Mouse (Mus musculus) spleen, embryonic (tissue): ENCODE results near the gene Zfp605.
"Not testable (repeated sequence)": the region's sequence is repeated elsewhere in the genome, so short reads cannot be mapped to it uniquely, and the experiment has no call there.

Source experiments
- CTCF ChIA-PET: fragments of 350-600 bp; sonication (Branson Sonifier 250); formaldehyde crosslinking; loops from one replicate; lab custom pipeline; 2022; lab: Charles Lee

The Zfp605 gene

DNA sequence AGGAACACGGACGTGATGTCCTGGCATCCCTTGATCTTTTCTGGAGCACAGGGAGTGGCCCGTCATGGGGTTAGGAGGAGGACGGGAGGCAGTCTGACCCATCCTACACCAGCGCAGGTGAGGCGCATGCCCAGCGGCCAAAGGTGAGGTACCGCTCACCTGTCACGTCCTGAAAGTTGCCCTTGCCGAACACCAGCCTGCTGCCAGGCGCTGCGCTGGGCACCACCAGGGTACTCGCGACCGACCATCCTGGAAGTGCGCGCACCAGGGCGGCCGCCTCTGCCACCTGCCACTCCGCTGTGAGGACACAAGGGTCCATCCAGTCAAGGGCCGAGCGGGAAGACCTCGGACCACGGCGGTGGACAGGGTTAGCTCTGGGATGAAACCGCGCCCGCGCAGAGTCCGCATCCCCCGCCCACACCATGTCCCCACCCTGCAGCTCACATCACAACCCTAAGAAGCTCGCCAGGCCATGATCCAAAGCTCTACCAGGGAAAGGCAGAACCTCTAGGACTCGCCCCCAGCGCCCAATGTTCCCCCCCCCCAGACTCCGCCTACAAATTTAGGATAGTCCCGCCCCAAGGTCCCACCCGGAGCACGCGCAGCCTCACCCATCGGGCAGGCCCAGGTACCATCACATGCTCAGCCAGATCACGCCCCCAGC is 2.9 kb upstream of the Zfp605 start:
- CTCF ChIA-PET = interaction anchor here (0.8 to 0.9 kb wide), 2 partner anchors 50 to 549 kb away, joined by 3 to 4 read pairs; no protein-coding TSS in a partner anchor

- CTCF ChIA-PET = interaction anchor here (0.8 to 0.9 kb wide), 2 partner anchors 50 to 549 kb away, joined by 3 to 4 read pairs; no protein-coding TSS in a partner anchor
These were observed 2.1 kb upstream of the Zfp605 start, which contains the start of gene Gtpbp6 for GRCm38 (mm10) chr5:110107581-110108304. Gene Gtpbp6, minus strand, starts transcription at chr5:110108197.

- CTCF ChIA-PET = no interaction called here
These were observed 1.6 kb upstream of the Zfp605 start for GRCm38 (mm10) chr5:110108305-110108628.

- CTCF ChIA-PET = not testable (repeated sequence)
These were observed 12.5 kb downstream of the Zfp605 start for GRCm38 (mm10) chr5:110122380-110122779.

GRCm38 (mm10) chr5:110135293-110136086 is 25.6 kb downstream of the Zfp605 start, which contains the start of gene Chfr:
Gene Chfr, plus strand, starts transcription at chr5:110135842.
- CTCF ChIA-PET = interaction anchor here (0.6 kb wide), 1 partner anchor 98 kb away, joined by 13 read pairs; no protein-coding TSS in a partner anchor

GRCm38 (mm10) chr5:110136087-110136464 is 26.2 kb downstream of the Zfp605 start:
- CTCF ChIA-PET = interaction anchor here (0.6 kb wide), 1 partner anchor 98 kb away, joined by 13 read pairs; no protein-coding TSS in a partner anchor

GRCm38 (mm10) chr5:110137816-110138215 is 27.9 kb downstream of the Zfp605 start:
- CTCF ChIA-PET = no interaction called here

GRCm38 (mm10) chr5:110139325-110139724 is 29.4 kb downstream of the Zfp605 start:
- CTCF ChIA-PET = no interaction called here

- CTCF ChIA-PET = no interaction called here
These were observed 30.5 kb downstream of the Zfp605 start for GRCm38 (mm10) chr5:110140424-110140823.

- CTCF ChIA-PET = interaction anchor here (0.6 kb wide), 1 partner anchor 274 kb away, joined by 3 read pairs; no protein-coding TSS in a partner anchor
These were observed 32.4 kb downstream of the Zfp605 start for GRCm38 (mm10) chr5:110142309-110142708.

- CTCF ChIA-PET = no interaction called here
These were observed 33.1 kb downstream of the Zfp605 start for GRCm38 (mm10) chr5:110143007-110143406.

DNA sequence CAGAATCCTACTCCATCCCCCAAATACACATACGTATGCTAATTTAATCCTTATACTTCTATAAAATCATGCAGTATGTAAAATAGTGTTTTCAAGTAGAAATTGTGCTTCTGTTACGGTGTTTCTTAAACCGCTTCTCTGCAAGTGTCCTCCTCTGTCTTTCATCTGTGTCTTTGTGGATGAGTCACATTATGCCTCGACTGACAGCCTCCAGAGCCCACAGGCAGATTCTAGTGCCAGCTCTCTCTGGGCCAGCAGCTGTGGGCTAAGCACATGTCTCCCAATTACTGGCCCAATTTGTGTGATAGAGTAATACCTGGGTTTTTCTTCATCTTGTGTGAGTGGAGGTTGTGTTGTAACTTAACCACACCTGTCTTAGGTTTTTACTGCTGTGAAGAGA is 59.5 kb downstream of the Zfp605 start:
- CTCF ChIA-PET = no interaction called here

- CTCF ChIA-PET = no interaction called here
These were observed 66.6 kb downstream of the Zfp605 start, which contains the start of gene Golga3 for GRCm38 (mm10) chr5:110176362-110177020. Gene Golga3, plus strand, starts transcription at chr5:110176701.

DNA sequence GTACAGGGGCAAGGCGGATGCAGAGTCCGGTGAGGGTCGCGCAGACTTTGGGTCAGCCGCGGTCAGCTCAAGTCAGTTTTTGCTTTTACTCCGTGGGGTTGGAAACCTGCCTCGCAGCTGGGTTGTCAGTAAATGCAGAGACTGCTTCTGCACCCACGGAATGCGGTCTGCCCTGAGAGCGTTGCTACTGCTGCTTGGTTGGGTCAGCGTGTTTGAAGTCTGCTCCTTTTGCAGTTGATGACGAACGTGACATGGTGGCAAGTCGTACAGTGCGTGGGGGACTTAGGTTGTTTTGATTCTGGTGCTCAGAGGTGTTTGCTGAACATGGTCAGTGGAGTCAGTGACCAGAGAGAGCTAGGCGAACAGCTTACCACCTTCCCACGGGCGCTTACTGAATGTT is 67.1 kb downstream of the Zfp605 start:
- CTCF ChIA-PET = no interaction called here

DNA sequence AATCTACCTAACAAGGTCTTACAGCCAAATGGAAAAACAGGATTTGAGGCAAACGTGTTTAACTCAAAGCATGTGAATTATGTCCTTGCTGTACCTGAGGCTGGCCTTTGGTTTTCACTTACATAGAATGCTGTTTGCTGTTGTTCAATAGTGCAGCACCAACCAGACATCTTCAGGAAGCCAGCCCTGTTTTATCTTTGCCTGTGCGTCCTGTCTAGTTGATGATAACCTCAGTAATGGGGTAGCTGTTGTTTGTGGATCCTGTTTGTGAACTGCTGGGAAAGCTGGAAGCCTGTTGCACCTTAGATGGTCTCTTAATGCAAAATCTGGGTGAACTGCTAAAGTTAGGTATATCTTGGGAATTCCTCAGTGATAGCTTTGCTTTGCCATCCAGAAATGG is 68.7 kb downstream of the Zfp605 start:
- CTCF ChIA-PET = interaction anchor here (0.7 kb wide), 1 partner anchor 65 kb away, joined by 5 read pairs; no protein-coding TSS in a partner anchor
